In the genomic region with DNA sequence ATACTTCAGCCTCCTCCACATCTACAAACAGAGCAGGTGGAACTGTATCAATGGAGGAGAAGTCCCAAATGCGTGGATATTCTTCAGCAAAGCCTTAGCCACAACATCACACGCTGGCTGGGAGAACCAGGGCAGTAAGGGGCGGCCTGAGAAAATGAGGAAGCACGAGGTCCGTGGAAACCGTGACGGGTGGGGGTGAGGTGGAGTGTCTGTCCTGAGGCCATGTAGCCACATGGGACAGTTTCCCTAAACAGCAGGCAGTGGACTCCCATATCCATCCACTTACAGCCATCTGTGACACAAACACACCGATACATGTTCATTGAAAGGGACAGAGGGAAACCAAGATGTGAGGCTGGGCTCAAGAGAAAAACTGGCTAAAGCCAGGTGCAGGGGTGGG, we compare ENCODE assay signal across 18 mouse cellular contexts. TPM values are rescaled to one million over a fixed set of nuclear protein-coding genes. Genes with fewer than 3 reads are reported as not detected.
DNase-seq lines count a peak whose midpoint lies in the region; ATAC-seq and TF ChIP-seq lines count a peak whose summit lies in the region.
"Had no signal": no experiment of that assay in that cellular context is flagged by ENCODE, and none has a peak within 500 bp of the region (broad histone marks: within the 10 kb centered on the region; RNA-seq: fewer than 3 reads in every experiment).

No protein-coding gene starts in this region.

- ATAC-seq in kidney, embryonic 14.5 days (ENCODE audit: low FRiP score, low TSS enrichment) = no peak
- ATAC-seq in kidney, embryonic 16.5 days (ENCODE audit: low FRiP score, low TSS enrichment) = no peak
- ATAC-seq in megakaryocyte, adult 5-6 weeks (ENCODE audit: poor library complexity, severe bottlenecking) = peak; percentile 77
- no peak for ATAC-seq in hindbrain, embryonic 13.5 days (ENCODE audit: low FRiP score)
- ATAC-seq in heart, embryonic 11.5 days (replicated peaks; ENCODE audit: insufficient number of reproducible peaks, low FRiP score, low TSS enrichment) = no peak
- ATAC-seq: forebrain, postnatal 0 days; midbrain, embryonic 15.5 days had no signal

- TF ChIP-seq CTCF in bone marrow macrophage, adult 2 months (IDR thresholded peaks at IDR 0.05; ENCODE audit: low read depth, low read length) = no peak

- peaks cover 62% of the 10 kb centered on the region for H3K4me1 ChIP-seq in kidney, embryonic 14.5 days (ENCODE audit: control insufficient read depth, insufficient read depth, low read length)
- H3K4me1 ChIP-seq in kidney, embryonic 16.5 days (ENCODE audit: insufficient read depth, low read length) = peaks cover 65% of the 10 kb centered on the region
- H3K4me1 ChIP-seq in bone marrow macrophage, adult 2 months (ENCODE audit: control insufficient read depth, insufficient read depth, low read length) = peaks cover 57% of the 10 kb centered on the region
- peaks cover 62% of the 10 kb centered on the region for H3K4me1 ChIP-seq in hindbrain, embryonic 13.5 days (replicated peaks)
- H3K4me1 ChIP-seq in heart, embryonic 11.5 days (ENCODE audit: control insufficient read depth, insufficient read depth, low read length) = peaks cover 51% of the 10 kb centered on the region

- no peaks in the 10 kb centered on the region; the same call in 1 of the 2 replicates for H3K9me3 ChIP-seq in kidney, embryonic 14.5 days (ENCODE audit: control insufficient read depth, low read length)
- peaks cover under 1% of the 10 kb centered on the region; the same call in 1 of the 2 replicates for H3K9me3 ChIP-seq in kidney, embryonic 16.5 days (ENCODE audit: low read length)
- H3K9me3 ChIP-seq in hindbrain, embryonic 13.5 days = no peaks in the 10 kb centered on the region
- H3K9me3 ChIP-seq in heart, embryonic 11.5 days (replicated peaks; ENCODE audit: control insufficient read depth, low read length) = no peaks in the 10 kb centered on the region
- H3K9me3 ChIP-seq: midbrain, embryonic 15.5 days; neural tube, embryonic 15.5 days had no signal

- no peak for TF ChIP-seq POLR2A in bone marrow macrophage, adult 2 months (IDR thresholded peaks at IDR 0.05; ENCODE audit: borderline replicate concordance, low read depth, low read length)

- DNase-seq in ES-CJ7 (ENCODE audit: low read depth, low spot score) = peak; percentile 34
- DNase-seq: adrenal gland, postnatal 10 days; cerebellum, adult 11 months; cerebellum, postnatal 14 days; embryo, embryonic 11 days; forebrain, postnatal 0 days; kidney, adult 18-20 months; liver, embryonic 13.5 days; retina, postnatal 1 day; thymus, adult 2 months had no signal

- no peak overlapping the region for H3K4me3 ChIP-seq in kidney, embryonic 14.5 days (ENCODE audit: low read length)
- no peak overlapping the region for H3K4me3 ChIP-seq in kidney, embryonic 16.5 days (ENCODE audit: low read length)
- no peak overlapping the region for H3K4me3 ChIP-seq in bone marrow macrophage, adult 2 months (ENCODE audit: insufficient read depth, low read length)
- no peak overlapping the region for H3K4me3 ChIP-seq in hindbrain, embryonic 13.5 days
- H3K4me3 ChIP-seq in heart, embryonic 11.5 days (ENCODE audit: low read depth, low read length) = no peak overlapping the region
- H3K4me3 ChIP-seq: liver, embryonic 13.5 days; midbrain, embryonic 15.5 days; neural tube, embryonic 15.5 days had no signal

- H3K27me3 ChIP-seq in kidney, embryonic 14.5 days (ENCODE audit: control insufficient read depth, insufficient read depth, low read length) = no peaks in the 10 kb centered on the region
- H3K27me3 ChIP-seq in kidney, embryonic 16.5 days (ENCODE audit: insufficient read depth, low read length) = no peaks in the 10 kb centered on the region
- no peaks in the 10 kb centered on the region for H3K27me3 ChIP-seq in hindbrain, embryonic 13.5 days
- H3K27me3 ChIP-seq in heart, embryonic 11.5 days (ENCODE audit: control insufficient read depth, insufficient read depth, low read length) = no peaks in the 10 kb centered on the region
- H3K27me3 ChIP-seq: liver, embryonic 13.5 days; midbrain, embryonic 15.5 days; neural tube, embryonic 15.5 days had no signal

- no peak overlapping the region for H3K9ac ChIP-seq in kidney, embryonic 14.5 days (ENCODE audit: low read depth, low read length)
- no peak overlapping the region for H3K9ac ChIP-seq in kidney, embryonic 16.5 days (replicated peaks; ENCODE audit: low read length)
- H3K9ac ChIP-seq in hindbrain, embryonic 13.5 days = no peak overlapping the region
- H3K9ac ChIP-seq in heart, embryonic 11.5 days (ENCODE audit: low read depth, low read length) = no peak overlapping the region
- H3K9ac ChIP-seq: forebrain, postnatal 0 days; liver, embryonic 13.5 days; midbrain, embryonic 15.5 days; neural tube, embryonic 15.5 days had no signal

- peak overlapping the region; percentile 17; the same call in 1 of the 2 replicates for H3K27ac ChIP-seq in kidney, embryonic 14.5 days (ENCODE audit: low read depth, low read length)
- H3K27ac ChIP-seq in kidney, embryonic 16.5 days (ENCODE audit: low read length) = no peak overlapping the region
- peak overlapping the region; percentile 51 for H3K27ac ChIP-seq in bone marrow macrophage, adult 2 months (ENCODE audit: insufficient read depth, low read depth, low read length)
- H3K27ac ChIP-seq in hindbrain, embryonic 13.5 days = no peak overlapping the region
- no peak overlapping the region for H3K27ac ChIP-seq in heart, embryonic 11.5 days (ENCODE audit: low read depth, low read length)
- H3K27ac ChIP-seq: liver, embryonic 13.5 days; midbrain, embryonic 15.5 days; neural tube, embryonic 15.5 days had no signal

- no peak overlapping the region for H3K4me2 ChIP-seq in kidney, embryonic 14.5 days (replicated peaks; ENCODE audit: low read depth, low read length)
- no peak overlapping the region for H3K4me2 ChIP-seq in kidney, embryonic 16.5 days (replicated peaks; ENCODE audit: low read depth, low read length)
- H3K4me2 ChIP-seq in hindbrain, embryonic 13.5 days = no peak overlapping the region
- H3K4me2 ChIP-seq in heart, embryonic 11.5 days = no peak overlapping the region
- H3K4me2 ChIP-seq: midbrain, embryonic 15.5 days; neural tube, embryonic 15.5 days had no signal

- WGBS in kidney, embryonic 14.5 days = 86% methylated on average over 8 of the region's 8 CpGs
- 84% methylated on average over 8 of the region's 8 CpGs for WGBS in kidney, embryonic 16.5 days
- WGBS in hindbrain, embryonic 13.5 days = 77% methylated on average over 8 of the region's 8 CpGs
- 90% methylated on average over 8 of the region's 8 CpGs for WGBS in heart, embryonic 11.5 days (ENCODE audit: insufficient replicate concordance)

- peaks cover under 1% of the 10 kb centered on the region; the same call in 1 of the 2 replicates for H3K36me3 ChIP-seq in kidney, embryonic 14.5 days (ENCODE audit: control insufficient read depth, insufficient read depth, low read length)
- H3K36me3 ChIP-seq in kidney, embryonic 16.5 days (ENCODE audit: insufficient read depth, low read length) = peaks cover 10% of the 10 kb centered on the region
- peaks cover 11% of the 10 kb centered on the region for H3K36me3 ChIP-seq in hindbrain, embryonic 13.5 days
- H3K36me3 ChIP-seq in heart, embryonic 11.5 days (ENCODE audit: control insufficient read depth, insufficient read depth, low read length) = peaks cover under 1% of the 10 kb centered on the region; the same call in 1 of the 2 replicates
- H3K36me3 ChIP-seq: midbrain, embryonic 15.5 days; neural tube, embryonic 15.5 days had no signal

RNA-seq across cellular contexts. Expression of gene Cdc42ep4, which starts 13.8 kb away (rescaled TPM):
- polyA plus RNA-seq in kidney, embryonic 14.5 days (2014; fragmentation: Nextera tagmentation; extraction: Ambion mirVana) = 36.0 and 45.4 TPM in 2 replicates
- 73.9 and 74.5 TPM in 2 replicates for polyA plus RNA-seq in kidney, embryonic 16.5 days (2015; fragmentation: Nextera tagmentation; extraction: Ambion mirVana)
- polyA plus RNA-seq in bone marrow macrophage, adult 2 months (2012; ENCODE audit: insufficient read depth, insufficient read length, missing spikeins) = 18.3 and 20.9 TPM in 2 replicates
- 14.0 and 20.1 TPM in 2 replicates for total RNA-seq in megakaryocyte, adult 5-6 weeks (2015)
- 26.9 and 27.8 TPM in 2 replicates for total RNA-seq in megakaryocyte, adult 5-6 weeks (2017)
- polyA plus RNA-seq in hindbrain, embryonic 13.5 days (2015; fragmentation: Nextera tagmentation; extraction: Ambion mirVana) = 73.0 and 73.7 TPM in 2 replicates
- 18.4 and 19.3 TPM in 2 replicates for polyA plus RNA-seq in heart, embryonic 11.5 days (2014; fragmentation: Nextera tagmentation; extraction: Ambion mirVana)

RNA-seq across cellular contexts. Expression of gene Cpsf4l, which starts 28.1 kb away (rescaled TPM):
- 0.90 and 1.4 TPM in 2 replicates for polyA plus RNA-seq in kidney, embryonic 14.5 days (2014; fragmentation: Nextera tagmentation; extraction: Ambion mirVana)
- 1.3 and 1.4 TPM in 2 replicates for polyA plus RNA-seq in kidney, embryonic 16.5 days (2015; fragmentation: Nextera tagmentation; extraction: Ambion mirVana)
- polyA plus RNA-seq in bone marrow macrophage, adult 2 months (2012; ENCODE audit: insufficient read depth, insufficient read length, missing spikeins) = not detected in 2 replicates
- not detected in 2 replicates for total RNA-seq in megakaryocyte, adult 5-6 weeks (2015)
- total RNA-seq in megakaryocyte, adult 5-6 weeks (2017) = not detected in 2 replicates
- polyA plus RNA-seq in hindbrain, embryonic 13.5 days (2015; fragmentation: Nextera tagmentation; extraction: Ambion mirVana) = 0.48 and 0.52 TPM in 2 replicates
- polyA plus RNA-seq in heart, embryonic 11.5 days (2014; fragmentation: Nextera tagmentation; extraction: Ambion mirVana) = 0.23 and 0.30 TPM in 2 replicates
- total RNA-seq: forebrain, postnatal 0 days had no signal
- polyA plus RNA-seq: liver, embryonic 13.5 days had no signal

RNA-seq across cellular contexts. Expression of gene D11Wsu47e, which starts 53.7 kb away (rescaled TPM):
- 20.5 and 29.7 TPM in 2 replicates for polyA plus RNA-seq in kidney, embryonic 14.5 days (2014; fragmentation: Nextera tagmentation; extraction: Ambion mirVana)
- 23.7 and 27.6 TPM in 2 replicates for polyA plus RNA-seq in kidney, embryonic 16.5 days (2015; fragmentation: Nextera tagmentation; extraction: Ambion mirVana)
- polyA plus RNA-seq in bone marrow macrophage, adult 2 months (2012; ENCODE audit: insufficient read depth, insufficient read length, missing spikeins) = 8.2 and 11.4 TPM in 2 replicates
- 3.2 and 5.4 TPM in 2 replicates for total RNA-seq in megakaryocyte, adult 5-6 weeks (2015)
- total RNA-seq in megakaryocyte, adult 5-6 weeks (2017) = 10.3 and 13.1 TPM in 2 replicates
- 21.9 and 22.4 TPM in 2 replicates for polyA plus RNA-seq in hindbrain, embryonic 13.5 days (2015; fragmentation: Nextera tagmentation; extraction: Ambion mirVana)
- polyA plus RNA-seq in heart, embryonic 11.5 days (2014; fragmentation: Nextera tagmentation; extraction: Ambion mirVana) = 18.1 and 18.7 TPM in 2 replicates

RNA-seq across cellular contexts. Expression of gene Fam104a, which starts 54.0 kb away (rescaled TPM):
- 49.7 and 49.8 TPM in 2 replicates for polyA plus RNA-seq in kidney, embryonic 14.5 days (2014; fragmentation: Nextera tagmentation; extraction: Ambion mirVana)
- 43.8 and 45.7 TPM in 2 replicates for polyA plus RNA-seq in kidney, embryonic 16.5 days (2015; fragmentation: Nextera tagmentation; extraction: Ambion mirVana)
- 24.3 and 24.7 TPM in 2 replicates for polyA plus RNA-seq in bone marrow macrophage, adult 2 months (2012; ENCODE audit: insufficient read depth, insufficient read length, missing spikeins)
- total RNA-seq in megakaryocyte, adult 5-6 weeks (2015) = 15.5 and 16.1 TPM in 2 replicates
- total RNA-seq in megakaryocyte, adult 5-6 weeks (2017) = 11.2 and 19.6 TPM in 2 replicates
- 45.0 and 46.9 TPM in 2 replicates for polyA plus RNA-seq in hindbrain, embryonic 13.5 days (2015; fragmentation: Nextera tagmentation; extraction: Ambion mirVana)
- polyA plus RNA-seq in heart, embryonic 11.5 days (2014; fragmentation: Nextera tagmentation; extraction: Ambion mirVana) = 53.1 and 54.7 TPM in 2 replicates

Comparison
In these comparisons a context has a peak if more than half of its experiments do, and no peak if none do; other contexts are left out.
1. H3K27ac ChIP-seq: peak in kidney, embryonic 14.5 days (single experiment) and bone marrow macrophage, adult 2 months (single experiment); none in kidney, embryonic 16.5 days (single experiment), hindbrain, embryonic 13.5 days (single experiment) and heart, embryonic 11.5 days (single experiment).